33 mouse cellular contexts compared by ENCODE assay signal in the genomic region with DNA sequence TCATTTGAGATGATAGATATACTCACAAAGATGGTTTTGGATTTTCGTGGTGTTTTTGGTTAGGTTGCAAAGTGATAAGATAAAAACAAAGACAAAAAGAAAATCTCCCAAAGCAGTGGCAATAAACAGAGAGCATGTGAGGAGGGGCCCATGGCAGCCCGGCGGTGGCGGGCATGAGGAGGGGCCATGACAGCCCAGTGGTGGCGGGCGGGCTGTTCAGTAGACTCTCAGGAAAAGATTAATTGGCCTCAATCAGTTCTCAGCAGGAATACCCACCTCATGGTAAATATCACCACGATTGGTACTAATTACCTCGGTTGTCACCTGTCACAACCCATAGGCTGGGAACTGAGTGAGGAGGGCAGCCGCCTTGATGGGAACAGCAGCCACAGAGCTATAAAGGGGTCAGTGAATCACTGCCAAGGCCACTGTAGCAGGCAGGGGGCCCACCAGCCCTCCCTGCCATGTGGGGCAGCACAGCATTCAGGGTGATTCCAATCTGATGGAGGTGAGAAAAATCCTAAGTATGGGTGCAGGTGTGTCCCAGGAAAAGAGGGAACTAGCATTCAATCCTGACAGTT.
DNase-seq lines count a peak whose midpoint lies in the region; ATAC-seq and TF ChIP-seq lines count a peak whose summit lies in the region.
"Had no signal": no experiment of that assay in that cellular context is flagged by ENCODE, and none has a peak within 500 bp of the region (broad histone marks: within the 10 kb centered on the region; RNA-seq: fewer than 3 reads in every experiment).

No protein-coding gene starts in this region.

- H3K27me3 ChIP-seq in hindbrain, embryonic 13.5 days: 0 out of 2 replicates have a peak, but pooled peaks cover 2% of the 10 kb centered on the region
- H3K27me3 ChIP-seq in hindbrain, embryonic 11.5 days (ENCODE audit: control insufficient read depth, insufficient read depth, low read length): no peaks in the 10 kb centered on the region
- H3K27me3 ChIP-seq in forebrain, embryonic 16.5 days (replicated peaks; ENCODE audit: control insufficient read depth, insufficient read depth, low read length): no peaks in the 10 kb centered on the region
- no peaks in the 10 kb centered on the region for H3K27me3 ChIP-seq in limb, embryonic 11.5 days (ENCODE audit: control insufficient read depth, insufficient read depth, low read length)
- H3K27me3 ChIP-seq: CH12.LX; heart, embryonic 12.5 days; kidney, embryonic 15.5 days; megakaryocyte, embryonic 14.5 days; midbrain, embryonic 12.5 days; neural tube, embryonic 13.5 days had no signal

- ATAC-seq in hindbrain, embryonic 13.5 days (ENCODE audit: low FRiP score): 0 out of 2 replicates have a peak, but pooled peaks have one; percentile 59
- no peak for ATAC-seq in hindbrain, embryonic 11.5 days (ENCODE audit: low FRiP score)
- ATAC-seq in forebrain, embryonic 16.5 days: peak; percentile 49; the same call in 1 of the 2 replicates
- no peak for ATAC-seq in limb, embryonic 11.5 days (ENCODE audit: insufficient number of reproducible peaks, low FRiP score, low TSS enrichment, low read depth)

- no peak for TF ChIP-seq POLR2A in lung, adult 2 months (IDR thresholded peaks at IDR 0.05; ENCODE audit: borderline replicate concordance, extremely low read depth, low read depth, low read length)

- H3K27ac ChIP-seq in hindbrain, embryonic 13.5 days: no peak overlapping the region
- H3K27ac ChIP-seq in hindbrain, embryonic 11.5 days (ENCODE audit: low read depth, low read length): no peak overlapping the region
- no peak overlapping the region for H3K27ac ChIP-seq in forebrain, embryonic 16.5 days (ENCODE audit: low read length)
- no peak overlapping the region for H3K27ac ChIP-seq in limb, embryonic 11.5 days (replicated peaks; ENCODE audit: low read depth, low read length)
- H3K27ac ChIP-seq: embryonic facial prominence, embryonic 13.5 days; kidney, embryonic 15.5 days; layer of hippocampus, adult 2 months; limb, embryonic 12.5 days; midbrain, embryonic 12.5 days; neural tube, embryonic 13.5 days had no signal

- DNase-seq in embryo, embryonic 10.5 days (ENCODE audit: low spot score): peak; percentile 9
- DNase-seq in embryo, embryonic 9.5 days (ENCODE audit: extremely low spot score): no peak
- no peak for DNase-seq in hindbrain, embryonic 11.5 days (ENCODE audit: low spot score)
- peak; percentile 41 for DNase-seq in limb, embryonic 11.5 days (ENCODE audit: low spot score)
- DNase-seq in lung, adult 2 months: no peak
- no peak for DNase-seq in lung, postnatal 10 days
- DNase-seq: adrenal gland, adult 8-10 months; cerebellum, adult 8-10 months; cerebellum, postnatal 36 days; embryo, embryonic 11 days; gastrocnemius, postnatal 25 days; heart, adult 18-20 months; heart, postnatal 4 days; kidney, adult 18-20 months; kidney, postnatal 25 days; layer of hippocampus, postnatal 36 days; lung, postnatal 4 days; right cerebral cortex, postnatal 25 days; spleen, adult 18-20 months; thymus, postnatal 25 days had no signal

- H3K36me3 ChIP-seq in hindbrain, embryonic 13.5 days: no peaks in the 10 kb centered on the region
- H3K36me3 ChIP-seq in hindbrain, embryonic 11.5 days (ENCODE audit: control insufficient read depth, insufficient read depth, low read length): no peaks in the 10 kb centered on the region
- H3K36me3 ChIP-seq in forebrain, embryonic 16.5 days (ENCODE audit: control insufficient read depth, insufficient read depth): no peaks in the 10 kb centered on the region
- H3K36me3 ChIP-seq in limb, embryonic 11.5 days (ENCODE audit: control insufficient read depth, insufficient read depth, low read length): no peaks in the 10 kb centered on the region
- H3K36me3 ChIP-seq: embryonic facial prominence, embryonic 13.5 days; heart, embryonic 12.5 days; kidney, embryonic 15.5 days; limb, embryonic 12.5 days; midbrain, embryonic 12.5 days; neural tube, embryonic 13.5 days had no signal

- H3K4me1 ChIP-seq in hindbrain, embryonic 13.5 days (replicated peaks): no peaks in the 10 kb centered on the region
- H3K4me1 ChIP-seq in hindbrain, embryonic 11.5 days (replicated peaks; ENCODE audit: control insufficient read depth, insufficient read depth, low read length): no peaks in the 10 kb centered on the region
- no peaks in the 10 kb centered on the region for H3K4me1 ChIP-seq in forebrain, embryonic 16.5 days (replicated peaks; ENCODE audit: control insufficient read depth, insufficient read depth, low read length)
- H3K4me1 ChIP-seq in limb, embryonic 11.5 days (ENCODE audit: control insufficient read depth, insufficient read depth, low read length): no peaks in the 10 kb centered on the region
- no peaks in the 10 kb centered on the region for H3K4me1 ChIP-seq in lung, adult 2 months (ENCODE audit: control insufficient read depth, insufficient read depth, low read length)
- H3K4me1 ChIP-seq: embryonic facial prominence, embryonic 13.5 days; heart, embryonic 12.5 days; kidney, embryonic 15.5 days; megakaryocyte, embryonic 14.5 days; midbrain, embryonic 12.5 days; neural tube, embryonic 13.5 days had no signal

- no peaks in the 10 kb centered on the region for H3K9me3 ChIP-seq in hindbrain, embryonic 13.5 days
- H3K9me3 ChIP-seq in hindbrain, embryonic 11.5 days (ENCODE audit: control insufficient read depth, low read length): no peaks in the 10 kb centered on the region
- H3K9me3 ChIP-seq in forebrain, embryonic 16.5 days (ENCODE audit: control insufficient read depth, low read length): no peaks in the 10 kb centered on the region
- no peaks in the 10 kb centered on the region; the same call in 1 of the 2 replicates for H3K9me3 ChIP-seq in limb, embryonic 11.5 days (ENCODE audit: control insufficient read depth, low read length)
- H3K9me3 ChIP-seq: embryonic facial prominence, embryonic 13.5 days; heart, embryonic 12.5 days; kidney, embryonic 15.5 days; limb, embryonic 12.5 days; midbrain, embryonic 12.5 days; neural tube, embryonic 13.5 days had no signal

- WGBS in hindbrain, embryonic 13.5 days: 63% methylated on average over 9 of the region's 9 CpGs
- 60% methylated on average over 9 of the region's 9 CpGs for WGBS in hindbrain, embryonic 11.5 days
- WGBS in forebrain, embryonic 16.5 days: 42% methylated on average over 9 of the region's 9 CpGs
- 25% methylated on average over 9 of the region's 9 CpGs for WGBS in limb, embryonic 11.5 days
- WGBS in lung, adult 2 months: 63% methylated on average over 9 of the region's 9 CpGs

- TF ChIP-seq CTCF in lung, adult 2 months (IDR thresholded peaks at IDR 0.05; ENCODE audit: insufficient read depth, low read length): no peak

- H3K4me3 ChIP-seq in hindbrain, embryonic 13.5 days: no peak overlapping the region
- H3K4me3 ChIP-seq in hindbrain, embryonic 11.5 days (ENCODE audit: low read depth, low read length): no peak overlapping the region
- H3K4me3 ChIP-seq in forebrain, embryonic 16.5 days (replicated peaks; ENCODE audit: low read length): no peak overlapping the region
- H3K4me3 ChIP-seq in limb, embryonic 11.5 days (ENCODE audit: low read depth, low read length): no peak overlapping the region
- H3K4me3 ChIP-seq in lung, adult 2 months (replicated peaks; ENCODE audit: extremely low read depth, low read depth, low read length): no peak overlapping the region
- H3K4me3 ChIP-seq: embryonic facial prominence, embryonic 13.5 days; heart, embryonic 12.5 days; kidney, embryonic 15.5 days; layer of hippocampus, adult 2 months; limb, embryonic 12.5 days; megakaryocyte, embryonic 14.5 days; midbrain, embryonic 12.5 days; myocyte; neural tube, embryonic 13.5 days had no signal

- H3K4me2 ChIP-seq in hindbrain, embryonic 13.5 days: no peak overlapping the region
- H3K4me2 ChIP-seq in hindbrain, embryonic 11.5 days (replicated peaks; ENCODE audit: low read depth, low read length): no peak overlapping the region
- H3K4me2 ChIP-seq in forebrain, embryonic 16.5 days (ENCODE audit: low read length): no peak overlapping the region
- no peak overlapping the region for H3K4me2 ChIP-seq in limb, embryonic 11.5 days (ENCODE audit: low read depth, severe bottlenecking)
- H3K4me2 ChIP-seq: embryonic facial prominence, embryonic 13.5 days; heart, embryonic 12.5 days; kidney, embryonic 15.5 days; limb, embryonic 12.5 days; liver, embryonic 11.5 days; midbrain, embryonic 12.5 days; neural tube, embryonic 13.5 days had no signal

- no peak overlapping the region for H3K9ac ChIP-seq in hindbrain, embryonic 13.5 days
- no peak overlapping the region for H3K9ac ChIP-seq in hindbrain, embryonic 11.5 days (ENCODE audit: low read depth, low read length)
- H3K9ac ChIP-seq in forebrain, embryonic 16.5 days (replicated peaks; ENCODE audit: low read depth, low read length): no peak overlapping the region
- H3K9ac ChIP-seq in limb, embryonic 11.5 days (ENCODE audit: low read length): no peak overlapping the region
- H3K9ac ChIP-seq: embryonic facial prominence, embryonic 13.5 days; heart, embryonic 12.5 days; kidney, embryonic 15.5 days; limb, embryonic 12.5 days; midbrain, embryonic 12.5 days; neural tube, embryonic 13.5 days had no signal

Comparison
In these comparisons a context has a peak if more than half of its experiments do, and no peak if none do; other contexts are left out.
1. DNase-seq: peak in embryo, embryonic 10.5 days (single experiment) and limb, embryonic 11.5 days (single experiment); none in embryo, embryonic 9.5 days (single experiment), hindbrain, embryonic 11.5 days (single experiment), lung, adult 2 months (single experiment) and lung, postnatal 10 days (single experiment).
2. ATAC-seq: peak in hindbrain, embryonic 13.5 days (single experiment) and forebrain, embryonic 16.5 days (single experiment); none in hindbrain, embryonic 11.5 days (single experiment) and limb, embryonic 11.5 days (single experiment).